Mouse (Mus musculus) layer of hippocampus, adult 9-10 months (tissue): ENCODE measurements around the gene Ddx10.

ENCODE experiments used
- DNase-seq: peaks from one replicate; pipeline ENCODE4 v3.0.0; 2022; ENCODE audit warnings: low spot score

Ddx10 gene

DNA sequence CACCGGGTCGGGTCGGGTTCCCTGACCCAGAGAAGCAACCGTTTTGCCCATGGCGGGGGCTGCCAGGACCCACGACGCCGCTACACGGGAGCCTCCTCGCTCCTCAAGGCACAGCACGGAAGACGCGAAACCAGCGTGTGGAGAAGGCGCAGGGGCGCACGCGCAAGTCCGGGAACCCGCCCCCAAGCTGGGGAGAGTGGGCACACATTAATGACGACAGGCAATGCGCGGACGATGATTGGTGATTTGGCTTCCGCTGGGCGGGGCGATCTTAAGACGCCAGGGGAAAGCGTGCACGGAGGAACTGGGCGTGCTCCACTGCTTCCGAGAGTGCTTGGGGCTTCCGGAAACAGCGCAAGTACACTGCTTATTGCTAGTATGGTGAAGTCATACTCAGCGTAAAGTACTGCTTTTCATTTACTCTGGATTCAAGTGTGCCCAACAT, at the start of gene Ddx10:
Gene Ddx10 (minus strand): TSS at position 101 of the 445 bp plus-strand sequence.
- peak; percentile 97 for DNase-seq

DNA sequence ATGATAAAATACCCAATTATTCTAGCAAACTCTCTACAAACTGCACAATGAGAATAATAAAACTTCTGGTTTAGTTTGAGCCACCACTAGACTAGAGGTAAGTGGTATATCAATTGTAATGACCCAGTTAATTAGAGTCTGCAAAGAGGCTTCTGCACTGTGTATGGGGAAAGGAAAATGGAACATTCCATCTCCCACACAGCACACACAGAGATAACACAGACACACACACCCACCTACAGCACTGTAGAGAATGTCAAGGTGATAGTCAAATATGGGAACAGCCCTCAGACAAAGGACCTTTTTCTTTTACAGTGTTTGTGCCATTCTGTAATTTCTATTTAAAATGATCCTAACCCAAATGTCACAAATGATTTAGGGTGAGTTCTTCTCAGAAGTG, 45.0 kb upstream of the Ddx10 start:
- DNase-seq, result no peak

DNA sequence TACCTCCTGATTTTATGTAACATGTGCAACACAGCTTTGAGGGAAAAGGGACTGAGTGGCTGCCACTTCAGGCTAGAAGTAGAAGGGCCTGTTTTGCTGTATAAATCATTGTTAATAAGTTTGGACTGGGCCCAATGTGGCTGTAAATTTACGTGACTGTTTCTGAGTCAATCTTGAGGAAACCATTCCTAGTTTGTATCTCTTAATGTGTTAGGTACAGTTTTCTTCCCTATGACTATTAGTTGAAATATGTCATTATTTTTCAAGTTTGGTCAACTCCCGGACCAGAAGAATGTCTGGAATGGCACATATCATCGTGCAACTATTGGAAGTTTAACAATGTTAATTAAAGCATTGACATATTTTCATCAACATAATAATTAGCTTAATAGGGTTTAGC, 42.2 kb upstream of the Ddx10 start:
- DNase-seq, result no peak

DNA sequence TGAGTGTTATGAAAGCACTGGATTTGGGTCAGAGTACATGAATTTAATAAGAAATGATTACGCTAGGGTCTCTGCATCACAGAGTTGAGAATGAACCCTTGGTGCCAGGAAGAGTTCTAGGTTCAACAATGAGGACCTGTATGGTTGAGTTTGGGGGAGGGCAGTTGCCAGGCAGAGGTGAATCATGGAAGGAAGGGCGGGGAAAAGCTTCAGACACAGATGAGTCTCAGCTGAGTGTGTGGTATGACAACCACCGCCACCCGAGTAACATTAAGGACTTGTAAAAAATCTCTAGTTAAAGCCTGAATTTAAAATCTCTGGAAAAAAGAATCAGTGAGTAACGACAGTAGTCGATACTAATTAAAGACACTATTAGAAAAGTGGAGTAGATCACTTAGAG, 38.9 kb upstream of the Ddx10 start:
- DNase-seq, result no peak

DNA sequence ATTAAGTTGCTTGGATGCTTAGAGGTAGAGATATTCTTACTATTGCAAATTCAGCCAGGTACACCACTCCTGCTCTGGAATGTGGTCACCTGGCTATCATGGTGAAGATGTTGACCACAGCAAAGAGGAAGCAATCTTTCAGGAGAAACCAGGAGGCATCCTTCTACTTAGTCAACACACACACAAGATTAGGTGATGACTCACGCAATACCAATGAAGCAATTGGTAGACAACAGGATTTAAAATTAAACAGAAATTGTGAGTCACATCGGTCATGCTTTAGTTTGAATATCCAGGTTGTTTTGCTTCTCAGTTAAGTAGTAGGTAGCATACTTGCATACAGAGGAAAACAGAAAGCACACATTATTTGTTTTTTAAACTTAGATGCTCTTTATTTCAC, 31.1 kb upstream of the Ddx10 start:
- DNase-seq, result no peak

DNA sequence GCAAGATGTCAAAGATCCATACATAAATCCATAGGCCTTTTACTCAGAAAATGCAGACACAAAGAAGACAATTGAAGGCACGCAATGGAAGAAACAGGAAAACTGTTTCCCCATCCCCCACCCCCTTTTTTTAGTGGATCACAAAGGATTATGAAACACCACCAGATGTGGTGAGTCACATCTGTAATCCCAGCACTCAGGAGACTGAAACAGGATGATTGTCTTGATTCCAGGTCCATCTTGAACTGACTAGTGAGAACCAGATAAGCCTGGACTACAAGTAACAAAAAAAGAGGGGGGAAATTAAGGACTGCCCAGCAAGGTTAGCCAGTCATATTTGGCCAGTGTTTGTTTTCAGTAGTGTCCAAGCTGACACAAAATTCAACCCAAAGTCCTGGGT, 28.5 kb upstream of the Ddx10 start:
- DNase-seq, result no peak

DNA sequence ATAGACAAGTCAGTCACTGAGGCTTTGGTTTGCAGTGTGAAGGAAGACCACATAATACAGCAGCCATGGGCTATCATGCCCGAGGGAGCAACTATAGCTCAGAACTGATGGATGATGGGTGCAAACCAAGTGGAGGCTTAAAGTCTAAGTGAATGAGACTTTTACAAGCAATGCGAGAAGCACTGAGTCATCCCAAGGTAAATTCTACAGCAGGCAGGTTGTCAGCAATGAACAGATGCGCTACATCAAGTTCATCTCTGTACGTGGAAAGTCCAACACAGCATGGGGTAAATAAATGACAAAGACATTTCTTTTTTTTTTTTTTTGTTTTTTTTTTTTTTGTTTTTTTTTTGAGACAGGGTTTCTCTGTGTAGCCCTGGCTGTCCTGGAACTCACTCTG, 24.9 kb upstream of the Ddx10 start:
- no peak for DNase-seq

DNA sequence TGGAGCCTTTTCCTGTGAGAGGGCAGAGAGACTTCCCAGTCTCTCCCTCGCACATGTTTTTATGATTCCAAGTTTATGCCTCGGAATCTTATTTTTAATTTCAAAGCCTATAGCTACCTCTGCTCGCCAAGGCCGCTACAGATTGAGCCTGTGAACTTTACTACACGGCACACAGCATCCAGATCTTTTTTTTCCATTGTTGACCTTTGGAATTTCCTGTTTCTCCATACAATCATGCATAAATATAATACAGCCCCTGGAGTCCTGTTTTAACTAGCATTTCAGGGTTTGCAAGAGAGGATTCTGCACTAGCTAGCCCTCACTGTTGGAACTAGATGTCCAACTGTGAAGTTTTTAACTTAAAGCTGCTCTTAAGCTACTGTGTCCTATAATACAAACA, 24.4 kb upstream of the Ddx10 start:
- no peak for DNase-seq

DNA sequence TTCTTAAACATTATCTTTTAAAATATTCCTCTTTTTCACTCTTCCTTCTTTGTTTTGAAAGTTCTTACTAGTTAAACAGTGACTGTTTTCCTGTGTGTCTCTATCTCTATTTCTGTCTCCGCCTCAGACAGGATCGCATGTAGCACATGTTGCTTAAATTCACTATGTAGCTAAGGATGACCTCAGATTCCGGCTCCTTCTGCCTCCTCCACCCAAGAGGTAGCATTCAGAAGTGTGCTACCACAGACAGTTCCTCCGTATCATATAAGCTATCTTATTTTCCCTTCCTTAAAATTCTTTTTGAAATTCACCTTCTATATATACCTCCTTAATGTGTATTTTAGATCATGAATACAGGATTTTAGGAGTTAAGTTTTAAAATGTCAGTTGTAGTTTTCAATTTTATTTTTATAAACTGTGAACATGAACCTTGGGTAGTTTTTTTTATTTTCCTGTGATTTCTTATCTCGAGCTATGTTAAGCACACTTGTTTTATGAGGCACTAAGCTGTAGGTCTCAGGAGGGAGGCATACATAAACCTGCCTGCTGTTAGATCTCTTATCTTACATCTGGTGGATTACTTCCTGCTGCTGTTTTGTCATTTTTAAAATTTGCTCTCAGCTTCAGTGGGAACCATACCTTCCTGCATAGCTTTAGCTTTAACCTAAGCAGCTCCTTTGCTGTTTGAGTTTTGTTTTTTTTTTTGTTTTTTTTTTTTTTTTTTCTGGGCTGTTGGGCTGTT, 23.6 kb upstream of the Ddx10 start:
- DNase-seq, result no peak

DNA sequence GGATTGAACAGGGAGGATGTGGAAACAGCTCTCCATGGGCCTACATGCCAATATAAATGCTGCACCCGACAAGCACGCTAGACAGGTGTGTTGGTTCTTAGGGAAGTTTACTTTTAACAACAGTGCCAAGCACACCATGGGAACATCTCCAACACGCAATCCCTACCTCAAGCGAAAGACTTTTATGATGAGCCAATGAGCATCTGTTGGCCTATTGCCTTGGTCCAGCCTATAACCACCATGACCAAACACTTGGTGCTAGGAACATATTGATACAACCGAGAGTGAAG, 21.6 kb upstream of the Ddx10 start:
- no peak for DNase-seq

DNA sequence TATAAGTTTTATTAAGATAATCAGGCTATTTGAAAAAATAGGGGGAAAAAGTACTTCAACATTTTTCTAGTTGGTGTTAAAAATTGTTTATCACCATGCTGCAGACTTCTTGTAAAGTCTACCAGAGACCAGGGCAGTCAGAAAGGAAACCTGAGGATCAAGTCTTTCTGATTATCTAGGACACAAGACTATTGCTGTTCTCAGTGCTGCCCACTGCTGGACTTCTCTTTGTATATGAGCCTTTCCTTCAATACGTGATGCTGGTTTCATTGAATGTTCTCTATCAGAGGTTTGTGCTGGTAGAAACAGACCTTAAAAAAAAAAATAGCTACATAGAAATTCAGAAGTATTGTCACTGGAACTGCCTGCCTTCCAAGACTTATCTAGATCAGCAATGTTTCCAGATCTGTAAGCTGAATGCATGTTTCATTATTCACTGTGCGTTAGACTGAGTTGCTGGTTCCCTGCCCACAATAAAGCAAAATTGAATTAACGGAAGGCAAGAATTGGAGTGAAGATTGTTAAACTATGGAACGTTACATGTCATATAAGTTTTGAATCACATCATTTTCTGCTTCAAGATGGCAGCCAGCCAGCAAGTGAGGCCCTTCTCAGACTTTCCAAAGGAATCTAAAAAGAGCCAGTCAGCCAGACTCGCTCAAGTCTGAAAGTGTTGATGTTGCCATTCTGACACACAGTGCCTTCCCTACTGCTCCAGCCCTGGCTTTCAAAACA, 21.0 kb upstream of the Ddx10 start:
- no peak for DNase-seq

DNA sequence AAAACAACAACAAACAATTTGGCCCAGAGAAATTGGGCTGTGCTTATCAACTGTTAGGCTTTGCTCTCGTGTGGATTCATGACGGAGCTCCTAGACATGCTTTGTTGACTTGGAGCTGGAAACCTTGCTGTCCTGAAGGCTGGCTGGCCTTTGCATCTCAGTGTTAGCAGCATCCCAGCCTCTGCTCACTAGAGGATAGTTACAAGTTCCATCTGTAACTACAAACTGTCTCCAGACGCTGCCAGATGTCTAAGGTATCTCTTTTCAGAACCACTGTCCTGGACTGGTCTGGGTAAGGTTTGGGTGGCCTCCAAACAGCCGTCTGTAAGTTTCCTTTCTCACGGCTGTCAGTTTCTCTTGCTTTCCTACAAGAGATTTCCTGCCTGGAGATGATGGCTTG, 20.2 kb upstream of the Ddx10 start:
- no peak for DNase-seq

DNA sequence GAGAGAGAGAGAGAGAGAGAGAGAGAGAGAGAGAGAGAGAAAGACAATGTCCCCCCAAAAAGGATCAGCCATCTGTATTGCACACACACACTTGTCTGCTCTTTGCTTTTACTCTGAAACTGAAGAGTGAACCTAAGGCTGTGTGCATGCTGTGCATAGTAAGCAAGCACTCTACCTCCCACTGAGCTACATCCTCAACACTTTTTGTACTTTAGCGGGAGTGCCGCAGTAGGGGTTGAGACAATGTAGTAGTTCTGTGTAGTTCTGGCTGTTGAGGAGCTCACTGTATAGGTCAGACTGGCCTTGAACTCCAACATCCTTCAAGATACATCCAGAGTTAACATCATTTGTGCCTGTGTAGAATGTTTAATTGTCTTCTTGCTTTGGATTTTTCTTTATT, 17.7 kb upstream of the Ddx10 start:
- no peak for DNase-seq

DNA sequence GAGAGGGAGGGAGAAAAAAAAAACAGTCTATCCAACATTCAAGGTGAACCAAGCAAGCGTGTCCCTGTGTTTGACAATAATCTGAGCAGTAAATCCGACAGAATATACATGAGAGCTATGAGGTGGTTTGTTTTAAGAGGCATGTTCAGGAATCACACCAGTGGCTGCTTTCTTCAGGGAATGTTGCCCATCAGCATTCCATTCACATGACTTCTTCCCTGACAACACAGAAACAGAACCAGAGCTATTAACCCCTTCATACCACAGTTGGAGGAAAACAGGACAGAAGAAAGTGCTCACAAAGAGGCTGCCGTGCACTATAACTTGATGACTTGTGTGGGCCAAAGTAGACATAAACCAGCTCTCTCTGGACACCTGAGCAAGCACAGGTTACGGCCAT, 16.5 kb upstream of the Ddx10 start:
- DNase-seq, result no peak

DNA sequence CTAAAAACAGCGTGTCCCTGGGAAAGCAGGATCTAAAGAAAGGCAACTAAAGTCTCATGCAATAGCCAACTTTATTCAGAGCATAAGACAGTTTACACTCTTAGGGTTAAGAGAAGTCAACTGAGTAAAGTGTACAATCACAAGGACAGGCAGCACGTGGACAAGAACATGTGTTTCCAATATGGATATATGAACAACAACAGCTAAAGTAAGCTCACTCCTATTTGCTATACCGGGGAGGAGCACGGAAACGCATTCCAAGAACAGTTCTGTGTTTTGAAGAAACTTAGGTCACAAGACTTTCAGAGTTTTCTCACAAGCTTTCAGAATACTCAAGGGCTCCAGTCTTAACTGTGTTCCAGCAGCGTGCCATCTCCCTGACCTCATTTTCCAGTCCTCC, 10.3 kb upstream of the Ddx10 start:
- DNase-seq, result no peak

DNA sequence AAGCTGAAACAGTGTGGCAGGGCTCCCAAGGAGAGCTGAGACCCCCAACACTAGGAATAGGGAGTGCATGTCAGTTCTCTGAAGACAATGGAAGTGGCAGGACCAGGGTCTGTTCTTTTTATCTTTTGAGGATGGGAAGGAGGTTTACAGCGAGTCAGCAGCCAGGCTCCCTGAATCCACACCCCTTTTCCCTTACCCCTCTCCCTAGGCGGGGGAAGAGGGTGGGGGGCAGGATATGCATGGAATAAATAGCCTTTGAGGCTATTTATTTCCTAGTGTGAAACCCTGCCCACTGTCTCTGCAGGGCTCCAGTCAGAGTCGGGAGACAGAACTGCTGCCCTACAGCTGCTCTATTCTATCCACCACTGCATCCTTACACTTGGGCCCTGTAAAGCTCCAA, 9.9 kb upstream of the Ddx10 start:
- no peak for DNase-seq

DNA sequence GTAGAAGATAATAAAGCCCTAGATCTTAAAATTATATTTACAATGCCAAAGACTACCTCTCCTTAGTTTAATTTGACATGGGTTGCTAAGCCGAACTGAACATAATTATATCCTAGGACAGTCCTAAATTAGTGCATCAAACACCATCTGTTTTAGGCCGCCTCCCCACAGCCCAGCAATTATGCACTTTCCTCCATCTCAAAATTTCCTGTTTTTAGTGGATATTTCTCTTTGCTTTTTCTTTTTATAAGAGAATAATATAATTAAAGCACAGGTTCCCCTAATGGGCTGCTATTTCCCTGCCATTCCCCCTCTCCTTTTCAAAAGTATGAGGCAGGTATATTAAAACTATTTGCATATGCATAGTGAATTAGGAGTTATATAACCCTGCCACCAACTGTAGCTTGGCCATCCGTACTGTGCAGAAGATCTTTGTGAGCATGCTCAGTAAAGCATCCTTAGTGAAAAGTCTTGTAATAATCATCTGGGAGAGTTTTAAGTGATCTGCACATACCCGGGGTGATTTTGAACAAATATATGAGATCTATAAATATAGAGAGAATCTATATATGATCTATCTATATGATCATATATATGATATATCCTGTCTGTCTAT, 8.9 kb upstream of the Ddx10 start:
- peak; percentile 11 for DNase-seq

DNA sequence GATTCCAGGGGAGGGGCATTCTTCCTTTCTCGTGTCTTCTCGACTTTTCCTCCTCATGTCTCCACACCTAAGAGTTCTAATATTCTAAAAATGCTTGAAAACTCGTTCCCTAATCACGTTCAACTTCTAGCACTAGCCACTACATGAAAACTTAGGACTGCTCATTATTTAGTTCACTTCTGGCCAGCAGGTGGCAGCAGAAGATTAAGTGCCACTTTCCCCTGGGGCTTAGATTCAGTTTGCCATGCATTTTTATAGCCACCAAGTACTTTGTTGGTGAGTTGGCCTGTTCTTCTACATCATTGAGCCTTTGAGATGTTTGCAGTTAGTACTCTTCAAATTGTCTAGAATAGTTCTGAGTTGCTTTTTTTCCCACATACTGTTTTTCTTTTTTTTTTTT, 6.5 kb upstream of the Ddx10 start:
- DNase-seq, result peak; percentile 77

DNA sequence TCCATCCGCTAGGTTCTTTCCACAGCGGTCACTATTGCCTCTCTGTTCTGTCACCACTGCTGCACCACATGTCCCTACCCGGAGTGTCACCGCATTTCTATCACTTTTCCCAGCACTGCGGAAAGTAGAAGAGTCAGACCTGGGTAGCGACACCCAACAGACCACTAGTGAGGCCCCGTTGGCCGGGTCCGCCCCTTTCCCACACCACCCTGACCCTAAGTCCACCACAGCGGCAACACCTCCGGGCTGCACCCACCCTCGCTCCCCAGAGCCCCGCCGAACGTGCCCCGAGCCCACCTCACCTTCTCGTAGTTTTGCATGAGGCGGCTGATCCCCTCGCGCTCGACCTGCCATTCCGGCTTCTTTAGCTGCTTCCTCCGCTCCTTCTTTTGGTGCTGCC, 337 bp downstream of the Ddx10 start:
- DNase-seq, result no peak

DNA sequence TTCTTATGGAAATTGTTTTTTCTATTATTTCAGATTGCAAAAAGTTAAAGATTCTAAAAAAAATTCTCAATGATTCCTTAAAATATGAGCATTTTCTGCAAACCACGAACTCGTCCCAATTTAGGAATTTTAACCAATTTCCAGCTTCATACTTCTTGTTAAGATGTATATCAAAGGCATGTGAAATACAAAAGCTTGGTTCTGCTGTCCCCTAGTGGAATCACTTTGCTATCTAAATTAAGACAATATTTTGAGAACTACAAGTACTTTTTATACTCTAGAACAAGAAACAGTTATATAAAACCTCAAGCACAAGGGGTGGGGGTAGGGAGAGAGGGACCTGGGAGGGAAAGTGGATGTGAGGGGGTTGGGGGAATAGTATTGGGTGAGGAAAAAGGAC, 29.7 kb downstream of the Ddx10 start:
- DNase-seq, result peak; percentile 52

DNA sequence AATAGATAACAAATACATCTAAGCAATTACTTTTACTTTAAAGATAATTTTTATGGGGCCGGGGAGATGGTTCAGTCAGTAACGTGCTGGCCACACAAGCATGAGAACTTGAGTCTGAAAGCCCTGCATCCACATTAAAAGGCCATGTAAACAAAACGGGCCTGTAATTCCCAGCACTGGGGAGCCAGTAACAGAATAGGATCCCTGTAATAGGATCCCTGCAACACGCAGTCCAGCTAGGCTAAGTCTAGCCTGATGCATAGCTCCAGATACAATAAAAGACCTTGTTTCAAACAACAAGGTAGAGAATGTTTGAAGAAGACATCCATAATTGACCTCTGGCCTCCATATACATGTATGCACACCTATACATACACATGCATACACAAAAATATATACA, 39.6 kb downstream of the Ddx10 start:
- no peak for DNase-seq

DNA sequence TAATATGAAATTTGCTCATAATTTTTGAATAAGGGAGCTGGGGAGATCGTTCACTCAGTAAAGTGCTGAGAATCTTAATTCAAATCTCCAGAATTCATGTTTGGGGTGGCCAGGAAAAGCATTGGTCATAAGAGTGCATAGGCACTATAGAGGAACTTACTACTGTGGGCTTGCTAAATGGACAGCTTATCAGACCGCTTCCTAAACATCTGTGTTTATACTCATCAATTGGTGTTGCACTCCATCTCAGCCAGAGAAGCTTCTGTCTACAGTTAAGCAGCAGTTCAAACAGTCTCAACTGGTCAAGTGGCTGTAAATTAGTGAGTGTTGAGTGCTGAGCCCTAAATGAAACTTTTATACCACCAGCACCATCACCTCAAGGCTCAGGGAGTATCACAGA, 73.3 kb downstream of the Ddx10 start:
- DNase-seq, result no peak

DNA sequence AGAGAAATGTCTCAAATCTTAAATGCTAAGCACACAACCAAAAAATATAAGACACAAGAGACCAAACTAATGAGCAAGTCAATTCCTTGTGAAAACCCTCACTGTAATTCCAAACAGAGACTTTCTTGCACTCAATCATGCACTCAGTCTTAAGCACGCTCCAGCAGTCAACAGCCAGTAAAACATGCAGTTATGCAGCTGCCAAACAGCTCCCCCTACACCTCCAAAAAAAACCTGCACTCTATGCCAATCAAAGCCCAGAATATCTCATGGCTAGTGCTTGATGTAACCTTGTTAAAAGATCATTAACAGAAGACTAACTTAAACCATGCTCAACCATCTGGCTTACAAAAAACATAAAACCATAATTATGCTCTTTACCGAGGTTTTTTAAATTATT, 74.6 kb downstream of the Ddx10 start:
- DNase-seq, result no peak

DNA sequence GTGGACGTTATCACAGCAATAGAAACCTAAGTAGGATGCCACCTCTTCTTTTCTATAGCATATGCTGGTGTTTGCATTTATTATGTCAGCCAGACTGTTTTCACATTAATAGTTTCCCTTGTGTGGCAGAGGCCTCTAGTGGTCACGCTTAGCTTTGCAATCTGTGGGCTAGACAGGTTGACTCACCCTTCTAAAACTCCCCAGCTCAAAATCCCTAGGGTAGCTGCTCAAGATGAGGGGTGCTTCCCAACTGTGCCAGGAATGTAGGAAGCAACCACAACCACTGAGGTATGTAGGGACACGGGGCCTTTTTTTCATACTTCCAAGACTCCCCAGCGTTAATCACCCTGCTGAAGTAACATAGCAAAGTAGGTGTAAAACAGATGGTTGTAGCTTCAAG, 103.6 kb downstream of the Ddx10 start:
- peak; percentile 29 for DNase-seq
